Mouse (Mus musculus): ENCODE data around the gene Trim65. TPM values are rescaled to one million over a fixed set of nuclear protein-coding genes. Genes with fewer than 3 reads are reported as not detected.

Trim65 gene
- polyA plus RNA-seq, 1 experiment from 2014 or later, result 14.3 TPM

DNA sequence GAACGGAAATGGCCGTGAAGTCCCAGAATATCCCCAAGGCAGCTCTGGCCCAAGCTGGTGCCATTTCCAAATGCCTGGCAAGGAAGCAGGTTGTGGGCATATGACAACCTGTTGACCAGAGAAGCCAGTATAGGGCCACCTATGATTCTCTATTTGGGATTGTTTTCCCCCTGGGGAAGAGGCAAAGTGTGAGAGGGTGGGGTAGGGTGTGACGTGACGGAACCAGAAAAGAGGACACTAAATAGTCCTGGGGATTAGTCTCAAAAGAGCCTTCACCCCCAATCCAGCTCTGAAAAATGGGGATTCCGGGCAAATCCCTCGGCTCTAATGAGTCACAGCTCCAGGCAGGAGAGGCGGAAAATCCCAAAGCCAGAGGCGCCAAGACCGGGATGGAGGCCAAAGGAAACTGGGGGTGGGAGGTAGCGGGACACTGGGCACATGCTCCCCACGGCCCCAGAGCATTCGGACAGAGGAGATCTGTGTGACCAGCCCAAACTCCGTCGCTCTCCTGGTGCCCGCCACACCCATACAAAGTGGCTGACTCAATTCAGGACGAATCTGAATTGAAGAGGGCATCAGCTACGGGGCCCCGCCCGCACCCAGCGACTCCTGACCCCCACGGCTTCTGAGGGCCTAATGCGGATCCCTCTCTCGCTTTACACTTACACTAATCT is 22.3 kb downstream of the Trim65 start:
- H3K4me3 ChIP-seq (ENCODE audit: inconsistent target), result peak overlapping the region; percentile 56
- WGBS (ENCODE audit: missing documents), result 37% methylated on average over 23 of the region's 23 CpGs
- peak overlapping the region; percentile 25; the same call in 1 of the 2 replicates for H3K27ac ChIP-seq
- H3K36me3 ChIP-seq (ENCODE audit: inconsistent target), result peaks cover 18% of the 10 kb centered on the region; the same call in 1 of the 2 replicates
- H3K79me2 ChIP-seq (ENCODE audit: inconsistent target), result peaks cover 26% of the 10 kb centered on the region

GRCm38 (mm10) chr11:116107777-116108285 is 23.1 kb downstream of the Trim65 start:
- H3K79me2 ChIP-seq (ENCODE audit: inconsistent target), result peaks cover 26% of the 10 kb centered on the region
- no peak overlapping the region for H3K27ac ChIP-seq
- H3K36me3 ChIP-seq (ENCODE audit: inconsistent target), result peaks cover 18% of the 10 kb centered on the region; the same call in 1 of the 2 replicates
- no peak overlapping the region for H3K4me3 ChIP-seq (ENCODE audit: inconsistent target)
- WGBS (ENCODE audit: missing documents), result 79% methylated on average over 16 of the region's 19 CpGs

DNA sequence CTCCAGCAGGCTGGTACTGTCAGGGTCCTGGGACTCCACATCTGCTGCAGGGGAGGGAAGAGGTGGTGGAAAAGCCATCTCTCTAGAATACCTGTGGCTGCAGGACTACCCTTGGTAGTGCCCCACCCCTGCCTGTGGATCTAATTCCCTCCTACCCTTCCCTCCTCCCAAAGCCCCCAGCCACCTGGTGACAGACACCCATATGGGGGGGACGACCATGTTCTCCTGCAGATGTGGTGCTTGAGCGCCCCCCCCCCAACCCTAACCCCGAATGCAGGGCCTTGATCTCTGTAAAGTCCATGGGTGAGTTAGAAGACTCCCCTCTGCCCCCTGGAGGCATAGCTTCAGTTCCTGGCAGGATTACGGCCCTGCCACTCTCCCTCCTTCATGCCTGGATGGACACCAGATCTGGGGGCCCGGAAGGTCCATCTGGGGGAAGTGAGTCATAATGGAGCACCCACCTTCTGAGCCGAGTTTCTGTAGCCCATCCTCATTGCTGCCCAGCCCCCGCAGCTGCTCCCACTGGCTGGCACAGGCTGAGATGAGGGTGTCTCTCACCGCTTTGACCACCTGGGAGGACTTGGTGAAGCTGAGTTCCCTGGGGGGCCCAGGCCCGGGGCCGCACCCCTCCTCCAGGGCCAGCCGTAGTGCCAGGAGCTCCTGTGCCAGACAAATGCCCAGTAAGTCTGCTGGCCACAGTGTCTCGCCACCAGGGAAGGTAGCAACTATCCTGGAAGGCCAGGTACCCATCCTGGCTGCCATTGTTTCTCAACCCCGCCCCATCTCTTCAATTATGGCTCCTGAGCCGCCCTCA is 23.8 kb downstream of the Trim65 start:
- WGBS (ENCODE audit: missing documents), result 69% methylated on average over 13 of the region's 14 CpGs
- no peak overlapping the region for H3K4me3 ChIP-seq (ENCODE audit: inconsistent target)
- peaks cover 18% of the 10 kb centered on the region; the same call in 1 of the 2 replicates for H3K36me3 ChIP-seq (ENCODE audit: inconsistent target)
- no peak overlapping the region for H3K27ac ChIP-seq
- peaks cover 26% of the 10 kb centered on the region for H3K79me2 ChIP-seq (ENCODE audit: inconsistent target)

DNA sequence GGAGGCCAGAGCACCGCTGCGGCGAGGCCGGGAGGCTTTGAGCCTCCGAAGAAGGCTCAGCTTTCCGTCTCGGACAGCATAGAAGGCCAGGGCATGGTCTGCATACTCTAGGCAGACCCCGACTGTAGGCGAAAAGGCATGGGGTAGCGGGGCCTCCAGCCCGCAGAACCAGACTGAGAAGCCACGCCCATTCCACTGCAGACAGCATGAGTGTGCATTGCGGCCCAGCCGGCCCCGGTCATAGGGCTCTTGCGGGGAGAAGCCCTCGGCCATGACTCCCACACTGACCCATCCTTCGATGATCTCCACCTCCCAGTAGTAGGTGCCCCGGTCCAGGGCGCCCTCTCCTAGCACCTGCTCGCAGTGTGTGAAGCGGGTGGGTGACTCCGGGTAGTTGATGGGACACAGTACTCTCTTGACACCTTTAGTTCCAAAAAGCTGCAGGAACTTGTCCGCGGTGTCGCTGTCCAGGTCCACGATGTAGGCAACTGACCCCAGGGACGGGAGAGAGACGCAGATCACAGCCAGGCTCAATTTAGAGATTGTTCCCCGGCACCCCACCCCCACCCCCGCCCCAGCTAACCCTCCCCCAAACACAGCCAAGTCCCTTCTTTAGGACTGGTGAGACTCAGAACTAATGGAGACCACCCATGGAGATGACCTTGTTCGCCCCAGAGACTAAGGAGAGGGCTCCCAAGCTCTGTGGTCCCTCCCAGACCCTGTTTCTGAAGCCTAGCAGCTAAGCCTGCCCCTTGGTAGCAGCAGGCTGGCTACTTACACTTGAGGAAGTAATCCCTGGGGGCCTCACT is 24.6 kb downstream of the Trim65 start:
- no peak overlapping the region for H3K4me3 ChIP-seq (ENCODE audit: inconsistent target)
- H3K79me2 ChIP-seq (ENCODE audit: inconsistent target), result peaks cover 19% of the 10 kb centered on the region
- WGBS (ENCODE audit: missing documents), result 94% methylated on average over 32 of the region's 32 CpGs
- no peak overlapping the region for H3K27ac ChIP-seq
- H3K36me3 ChIP-seq (ENCODE audit: inconsistent target), result peaks cover 18% of the 10 kb centered on the region; the same call in 1 of the 2 replicates

- Histone ChIP-seq H3K36me3 (ENCODE audit: inconsistent target) (peaks cover 18% of the 10 kb centered on the region; the same call in 1 of the 2 replicates), H3K4me3 (ENCODE audit: inconsistent target) (no peak overlapping the region), H3K27ac (no peak overlapping the region), H3K79me2 (ENCODE audit: inconsistent target) (peaks cover 17% of the 10 kb centered on the region)
- WGBS (ENCODE audit: missing documents), result 94% methylated on average over 2 of the region's 2 CpGs
Observed at GRCm38 (mm10) chr11:116105065-116105464, 25.9 kb downstream of the Trim65 start.

- peaks cover 18% of the 10 kb centered on the region; the same call in 1 of the 2 replicates for H3K36me3 ChIP-seq (ENCODE audit: inconsistent target)
- no peak overlapping the region for H3K4me3 ChIP-seq (ENCODE audit: inconsistent target)
- no peak overlapping the region for H3K27ac ChIP-seq
- 42% methylated on average over 6 of the region's 14 CpGs for WGBS (ENCODE audit: missing documents)
- peaks cover 14% of the 10 kb centered on the region for H3K79me2 ChIP-seq (ENCODE audit: inconsistent target)
Observed at GRCm38 (mm10) chr11:116104006-116104646, 26.8 kb downstream of the Trim65 start.

DNA sequence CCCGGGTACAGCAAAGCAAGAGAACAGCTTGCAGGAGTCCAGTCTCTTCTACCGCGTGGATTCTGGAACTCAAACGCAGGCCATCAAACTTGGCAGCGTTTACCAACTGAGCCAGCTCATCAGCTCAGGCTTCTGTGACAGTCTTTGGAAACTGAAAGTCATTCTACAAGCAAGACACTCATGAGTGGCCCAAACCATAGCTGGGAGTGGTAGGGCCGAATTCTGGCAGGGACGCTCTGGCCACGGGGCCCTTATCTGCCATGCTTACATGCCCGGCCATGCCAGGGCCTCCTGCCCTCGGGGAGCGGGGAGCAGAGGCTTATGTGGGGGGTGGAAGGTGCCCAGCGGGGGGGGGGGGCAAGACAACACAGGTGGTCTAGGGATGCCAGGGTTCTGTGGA is 27.4 kb downstream of the Trim65 start:
- Histone ChIP-seq H3K79me2 (ENCODE audit: inconsistent target) (peaks cover 9% of the 10 kb centered on the region), H3K27ac (no peak overlapping the region), H3K4me3 (ENCODE audit: inconsistent target) (no peak overlapping the region), H3K36me3 (ENCODE audit: inconsistent target) (peaks cover 18% of the 10 kb centered on the region; the same call in 1 of the 2 replicates)
- 73% methylated on average over 12 of the region's 12 CpGs for WGBS (ENCODE audit: missing documents)

GRCm38 (mm10) chr11:116102472-116102871 is 28.5 kb downstream of the Trim65 start:
- Histone ChIP-seq H3K4me3 (ENCODE audit: inconsistent target) (no peak overlapping the region), H3K36me3 (ENCODE audit: inconsistent target) (peaks cover 18% of the 10 kb centered on the region; the same call in 1 of the 2 replicates), H3K27ac (no peak overlapping the region), H3K79me2 (ENCODE audit: inconsistent target) (no peaks in the 10 kb centered on the region)
- 52% methylated on average over 3 of the region's 4 CpGs for WGBS (ENCODE audit: missing documents)

DNA sequence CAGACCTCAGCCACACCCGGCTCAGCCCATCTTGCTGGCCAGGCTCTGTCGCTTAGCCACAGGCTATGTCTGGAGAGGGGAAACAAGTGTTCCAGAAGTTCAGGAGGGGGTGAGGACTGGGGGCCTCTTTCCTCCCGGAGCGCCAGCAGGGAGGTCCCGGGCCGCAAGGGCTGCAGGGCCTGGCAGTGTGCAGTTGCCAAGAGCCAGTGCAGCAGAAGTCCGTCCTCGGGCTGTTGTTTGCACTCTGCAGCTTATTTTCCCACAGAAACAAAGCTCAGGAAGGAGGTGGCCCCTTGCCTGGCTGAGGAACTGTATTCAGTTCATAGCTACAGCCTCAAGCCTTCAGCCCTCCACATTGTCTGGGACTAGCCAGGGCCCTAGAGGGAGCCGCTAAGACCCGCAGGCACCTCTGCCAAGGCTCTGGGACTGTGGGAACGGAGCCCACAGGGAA is 29.0 kb downstream of the Trim65 start:
- WGBS (ENCODE audit: missing documents), result 51% methylated on average over 9 of the region's 11 CpGs
- no peaks in the 10 kb centered on the region for H3K79me2 ChIP-seq (ENCODE audit: inconsistent target)
- no peak overlapping the region for H3K27ac ChIP-seq
- H3K36me3 ChIP-seq (ENCODE audit: inconsistent target), result peaks cover 15% of the 10 kb centered on the region; the same call in 1 of the 2 replicates
- H3K4me3 ChIP-seq (ENCODE audit: inconsistent target), result no peak overlapping the region

- 90% methylated on average over 7 of the region's 7 CpGs for whole genome bisulfite sequencing (ENCODE audit: missing documents)
- Histone ChIP-seq H3K4me3 (ENCODE audit: inconsistent target) (no peak overlapping the region), H3K36me3 (ENCODE audit: inconsistent target) (peaks cover 4% of the 10 kb centered on the region; the same call in 1 of the 2 replicates), H3K79me2 (ENCODE audit: inconsistent target) (no peaks in the 10 kb centered on the region), H3K27ac (no peak overlapping the region)
Observed at GRCm38 (mm10) chr11:116100839-116101238, 30.1 kb downstream of the Trim65 start.

- 58% methylated on average over 6 of the region's 6 CpGs for WGBS (ENCODE audit: missing documents)
- Histone ChIP-seq H3K79me2 (ENCODE audit: inconsistent target) (no peaks in the 10 kb centered on the region), H3K27ac (no peak overlapping the region), H3K36me3 (ENCODE audit: inconsistent target) (no peaks in the 10 kb centered on the region), H3K4me3 (ENCODE audit: inconsistent target) (no peak overlapping the region)
Observed at GRCm38 (mm10) chr11:116100385-116100784, 30.5 kb downstream of the Trim65 start.

GRCm38 (mm10) chr11:116099462-116099861 is 31.5 kb downstream of the Trim65 start:
- Histone ChIP-seq H3K27ac (no peak overlapping the region), H3K79me2 (ENCODE audit: inconsistent target) (no peaks in the 10 kb centered on the region), H3K4me3 (ENCODE audit: inconsistent target) (no peak overlapping the region), H3K36me3 (ENCODE audit: inconsistent target) (no peaks in the 10 kb centered on the region)
- 81% methylated on average over 6 of the region's 6 CpGs for WGBS (ENCODE audit: missing documents)

DNA sequence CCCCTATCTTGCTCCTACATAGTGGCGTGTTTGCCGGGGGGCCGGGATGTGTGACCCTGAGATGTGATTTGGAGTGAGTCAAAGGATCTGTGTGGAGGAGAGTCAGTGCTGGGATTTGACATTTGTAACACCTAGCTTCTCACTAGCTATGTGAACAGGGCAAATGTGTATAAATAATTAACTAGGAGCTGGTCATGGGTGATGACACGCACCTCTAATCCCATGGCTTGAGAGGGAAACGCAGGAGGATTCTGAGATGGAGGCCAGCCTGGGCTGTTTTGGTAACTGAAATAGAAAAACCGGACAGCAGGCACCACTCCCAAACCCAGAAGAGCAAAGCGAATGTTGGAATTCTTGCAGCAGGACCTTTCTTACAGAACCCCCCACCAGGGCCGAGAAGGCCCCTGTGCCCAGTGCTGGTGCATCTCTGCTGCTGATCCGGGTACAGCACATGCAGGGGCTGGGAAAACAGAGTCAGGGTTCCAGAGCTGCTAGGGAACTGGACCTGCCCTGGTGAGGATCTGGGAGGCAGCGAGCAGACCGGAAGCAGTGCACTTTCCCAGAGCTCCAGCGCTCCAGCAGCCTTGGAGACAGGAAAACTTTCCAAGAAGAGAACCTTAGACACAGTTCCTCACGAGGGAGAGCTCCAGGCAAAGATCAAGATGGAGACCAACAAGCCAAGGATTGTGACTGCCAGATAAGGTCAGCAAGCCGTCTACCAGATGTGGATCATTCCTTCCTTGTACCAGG is 32.0 kb downstream of the Trim65 start:
- 90% methylated on average over 12 of the region's 14 CpGs for WGBS (ENCODE audit: missing documents)
- no peak overlapping the region for H3K4me3 ChIP-seq (ENCODE audit: inconsistent target)
- H3K36me3 ChIP-seq (ENCODE audit: inconsistent target), result no peaks in the 10 kb centered on the region
- no peak overlapping the region for H3K27ac ChIP-seq
- H3K79me2 ChIP-seq (ENCODE audit: inconsistent target), result no peaks in the 10 kb centered on the region

Measured in macrophage (primary cell).